Mouse (Mus musculus) liver, adult 2 months (tissue): ENCODE results near the gene Sytl2. TPM values are rescaled to one million over a fixed set of nuclear protein-coding genes. Genes with fewer than 3 reads are reported as not detected.

Source experiments
- DNase-seq: peaks from one replicate; pipeline ENCODE4 v3.0.0-alpha.2; 2011; ENCODE audit warnings: low read depth, low spot score; ENCODE audit errors: extremely low read depth
- H3K27ac ChIP-seq: fragments of 200-500 bp; replicated peaks from 2 replicates; pipeline ENCODE4 v1.5.1; 2012; ENCODE audit warnings: low read depth, mild to moderate bottlenecking, control low read depth, inconsistent platforms, low read length; ENCODE audit not compliant: insufficient read depth
- H3K27me3 ChIP-seq: fragments of 200-500 bp; 2 replicates; pipeline ENCODE4 v1.6.1; 2012; ENCODE audit warnings: mild to moderate bottlenecking, moderate library complexity, low read length, inconsistent platforms; ENCODE audit not compliant: control insufficient read depth, insufficient read depth
- H3K36me3 ChIP-seq: fragments of 200-500 bp; 2 replicates; pipeline ENCODE4 v1.6.1; 2012; ENCODE audit warnings: low read length, inconsistent platforms; ENCODE audit not compliant: control insufficient read depth, insufficient read depth
- H3K4me1 ChIP-seq: fragments of 200-500 bp; 2 replicates; pipeline ENCODE4 v1.6.1; 2011; ENCODE audit warnings: low read length; ENCODE audit not compliant: control insufficient read depth, insufficient read depth
- H3K4me3 ChIP-seq: fragments of 200-500 bp; 2 replicates; pipeline ENCODE4 v1.5.1; 2011; ENCODE audit warnings: low read depth, mild to moderate bottlenecking, control low read depth, low read length, moderate library complexity; ENCODE audit not compliant: insufficient read depth
- H3K79me2 ChIP-seq: fragments of 200-500 bp; 2 replicates; pipeline ENCODE4 v1.6.1; 2012; ENCODE audit warnings: inconsistent platforms, mild to moderate bottlenecking, low read length, moderate library complexity; ENCODE audit not compliant: control insufficient read depth, insufficient read depth
- H3K9ac ChIP-seq: fragments of 200-500 bp; 2 replicates; pipeline ENCODE4 v1.6.1; 2012; ENCODE audit warnings: low read depth, mild to moderate bottlenecking, control low read depth, inconsistent platforms, low read length
- CTCF ChIP-seq: fragments of 200-500 bp; IDR thresholded peaks from 2 replicates; pipeline ENCODE4 v1.5.1; 2011; ENCODE audit warnings: low read depth, low read length, control low read depth
- POLR2A ChIP-seq: fragments of 200-500 bp; IDR thresholded peaks from 2 replicates; pipeline ENCODE4 v1.6.1; 2011; ENCODE audit warnings: low read length, control low read depth; ENCODE audit not compliant: insufficient read depth; ENCODE audit errors: extremely low read depth
- WGBS: fragments of 180-500 bp; shearing (Covaris S2); methylation state at CpG from one replicate; pipeline ENCODE4 v1.1.7; 2018; 5-methylcytosine and 5-hydroxymethylcytosine counted together
- polyA plus RNA-seq: library from polyadenylated mRNA; depleted of rRNA; stranded (reverse); fragments of >200 nt; gene quantifications from 2 replicates; pipeline ENCODE4 v1.2.3, GENCODE M21; 2012
- total RNA-seq: library from RNA; depleted of rRNA; stranded (reverse); fragments of >200 nt; gene quantifications from 2 replicates; pipeline ENCODE4 v1.2.3, GENCODE M21; 2014

Sytl2 gene
- total and polyA plus RNA-seq, 2 experiments = 0.53 to 1.3 TPM

DNA sequence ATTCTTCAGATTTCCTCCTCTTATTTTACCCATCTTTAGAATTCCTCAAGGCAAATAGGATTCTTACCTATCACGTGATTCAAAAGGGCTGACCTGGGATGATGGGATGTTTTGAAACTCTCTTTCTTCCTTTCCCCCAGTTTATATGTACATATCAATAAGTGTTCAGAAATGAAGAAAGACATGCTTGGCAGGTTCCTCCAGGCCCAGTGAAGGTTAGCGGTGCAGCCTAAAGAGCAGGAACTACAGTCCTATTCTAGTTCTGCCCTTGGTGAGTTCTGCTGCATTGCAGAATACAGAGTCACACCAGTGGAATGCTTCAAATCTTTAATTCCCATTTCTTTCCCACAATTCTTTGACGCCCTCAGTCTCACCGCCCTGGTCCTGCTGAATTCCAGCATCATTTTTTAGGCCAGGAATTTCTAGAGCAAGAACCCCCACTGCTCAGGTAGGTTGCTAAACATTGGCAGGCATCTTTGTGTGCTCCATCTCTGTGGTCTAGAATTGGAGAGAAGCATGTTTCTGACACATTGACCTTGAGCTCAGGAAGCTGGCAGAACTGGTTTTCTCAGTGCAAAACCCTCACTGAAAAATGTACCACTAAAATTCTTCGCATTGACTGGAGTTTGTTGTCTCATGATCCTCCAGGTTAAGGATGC, 45.9 kb downstream of the Sytl2 start:
- no peaks in the 10 kb centered on the region for H3K36me3 ChIP-seq
- H3K9ac ChIP-seq = no peak overlapping the region
- H3K79me2 ChIP-seq = no peaks in the 10 kb centered on the region
- no peak overlapping the region for H3K4me3 ChIP-seq
- no peak overlapping the region for H3K27ac ChIP-seq
- no peak for DNase-seq
- WGBS = 79% methylated on average over 5 of the region's 5 CpGs
- no peaks in the 10 kb centered on the region for H3K27me3 ChIP-seq
- TF ChIP-seq POLR2A (no peak), CTCF (no peak)
- no peaks in the 10 kb centered on the region for H3K4me1 ChIP-seq

DNA sequence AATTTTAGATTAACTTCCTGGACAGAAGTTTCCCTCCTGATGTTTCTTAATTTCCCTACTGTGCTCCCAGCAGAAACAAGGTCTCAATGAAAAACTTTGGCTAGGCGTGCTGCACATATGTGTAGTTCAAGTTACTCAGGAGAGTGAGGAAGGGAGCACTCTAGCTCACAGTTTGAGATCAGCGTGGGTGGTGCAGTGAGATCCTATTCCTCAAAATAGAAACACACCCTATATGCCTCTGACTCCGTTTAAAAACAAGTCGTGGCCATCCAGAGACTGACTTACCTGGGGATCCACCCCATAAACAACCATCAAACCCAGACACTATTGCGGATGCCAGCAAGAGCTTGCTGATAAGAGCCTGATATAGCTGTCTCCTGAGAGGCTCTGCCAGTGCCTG, 47.0 kb downstream of the Sytl2 start:
- H3K9ac ChIP-seq = no peak overlapping the region
- H3K4me1 ChIP-seq = no peaks in the 10 kb centered on the region
- H3K4me3 ChIP-seq = no peak overlapping the region
- H3K36me3 ChIP-seq = no peaks in the 10 kb centered on the region
- no peaks in the 10 kb centered on the region for H3K79me2 ChIP-seq
- H3K27me3 ChIP-seq = no peaks in the 10 kb centered on the region
- TF ChIP-seq POLR2A (no peak), CTCF (no peak)
- no peak overlapping the region for H3K27ac ChIP-seq
- DNase-seq = no peak
- WGBS = 70% methylated on average over 5 of the region's 5 CpGs

DNA sequence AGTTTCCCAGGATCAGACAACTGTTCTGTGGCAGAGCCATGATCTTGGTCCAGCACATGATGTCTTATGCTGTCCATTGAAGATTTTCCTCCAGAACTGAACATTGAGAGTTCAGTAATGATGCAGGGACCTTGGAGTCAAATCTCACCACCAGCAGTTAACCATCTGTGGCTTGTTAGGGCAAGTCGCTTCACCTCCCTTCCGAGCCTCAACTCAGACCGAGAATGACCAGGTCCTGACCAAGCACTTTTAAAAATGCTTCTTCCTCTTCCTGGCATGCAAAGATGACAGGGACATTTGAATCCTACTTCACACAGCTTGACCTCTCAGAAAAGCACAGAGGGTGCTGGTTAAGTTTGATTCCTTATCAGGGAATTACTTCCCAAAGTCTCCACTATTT, 50.1 kb downstream of the Sytl2 start:
- no peaks in the 10 kb centered on the region for H3K27me3 ChIP-seq
- no peak overlapping the region for H3K27ac ChIP-seq
- no peak overlapping the region for H3K4me3 ChIP-seq
- no peaks in the 10 kb centered on the region for H3K4me1 ChIP-seq
- TF ChIP-seq CTCF (no peak), POLR2A (no peak)
- 81% methylated on average over 3 of the region's 3 CpGs for whole genome bisulfite sequencing
- no peaks in the 10 kb centered on the region for H3K36me3 ChIP-seq
- no peak for DNase-seq
- no peak overlapping the region for H3K9ac ChIP-seq
- no peaks in the 10 kb centered on the region for H3K79me2 ChIP-seq

DNA sequence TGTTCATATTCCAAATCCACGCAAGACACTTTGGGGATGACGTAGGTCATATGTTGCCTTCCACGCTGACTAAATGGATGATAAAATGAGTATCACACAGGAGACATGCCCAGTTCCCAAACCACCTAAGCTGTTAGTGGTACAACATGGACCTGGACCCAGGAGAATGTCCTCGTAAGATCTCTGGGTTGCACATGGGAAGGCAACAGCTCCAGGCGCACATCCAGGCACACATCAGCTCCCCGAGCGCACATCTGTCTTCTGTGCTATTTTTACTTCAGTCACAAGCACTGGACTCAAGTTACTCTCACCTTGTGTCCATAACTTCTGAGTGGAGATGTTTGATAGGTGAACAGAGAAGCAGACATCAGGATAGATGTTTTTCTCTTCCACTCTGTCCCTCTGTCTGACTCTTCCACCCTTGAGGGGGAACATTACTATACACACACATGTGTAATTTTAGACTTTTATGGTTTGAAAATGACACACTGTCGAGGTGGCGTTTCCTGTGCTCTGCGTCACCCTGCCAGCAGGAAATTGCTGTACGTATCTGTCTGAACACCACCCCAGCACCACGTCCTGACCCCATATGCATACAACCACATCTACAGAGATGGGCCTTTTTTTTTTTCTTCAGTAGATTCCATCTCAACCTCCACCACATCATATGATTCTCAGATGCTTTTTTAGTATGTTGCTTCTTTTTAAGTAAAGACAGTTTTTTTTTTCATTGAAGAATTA, 51.6 kb downstream of the Sytl2 start:
- Histone ChIP-seq H3K9ac (no peak overlapping the region), H3K36me3 (no peaks in the 10 kb centered on the region), H3K27ac (no peak overlapping the region), H3K27me3 (no peaks in the 10 kb centered on the region), H3K4me3 (no peak overlapping the region), H3K79me2 (no peaks in the 10 kb centered on the region), H3K4me1 (no peaks in the 10 kb centered on the region)
- no peak for TF ChIP-seq POLR2A
- no peak for TF ChIP-seq CTCF
- 79% methylated on average over 12 of the region's 12 CpGs for WGBS
- no peak for DNase-seq

DNA sequence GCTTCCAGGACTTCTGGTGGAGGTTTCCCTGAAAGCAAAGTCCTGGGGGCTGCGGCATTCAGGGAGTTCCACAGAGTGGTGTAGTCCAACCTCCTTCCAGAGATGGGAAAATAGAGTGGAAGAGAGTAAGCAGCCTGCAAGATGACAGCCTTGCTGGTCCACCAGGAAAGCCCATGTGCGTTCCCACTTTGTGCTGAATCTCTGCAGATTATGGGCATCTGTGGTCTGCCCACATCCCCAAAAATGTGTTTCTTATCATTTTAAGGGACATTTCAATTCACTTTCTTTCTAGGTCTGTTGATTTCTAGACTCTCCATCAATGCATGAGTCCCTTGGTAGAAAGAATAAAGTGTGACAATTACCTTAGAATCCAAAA, 52.2 kb downstream of the Sytl2 start:
- Histone ChIP-seq H3K79me2 (no peaks in the 10 kb centered on the region), H3K27ac (no peak overlapping the region), H3K4me1 (no peaks in the 10 kb centered on the region), H3K4me3 (no peak overlapping the region), H3K36me3 (no peaks in the 10 kb centered on the region), H3K9ac (no peak overlapping the region), H3K27me3 (no peaks in the 10 kb centered on the region)
- TF ChIP-seq CTCF (no peak), POLR2A (no peak)
- DNase-seq = no peak
- 87% methylated on average over 2 of the region's 2 CpGs for WGBS

DNA sequence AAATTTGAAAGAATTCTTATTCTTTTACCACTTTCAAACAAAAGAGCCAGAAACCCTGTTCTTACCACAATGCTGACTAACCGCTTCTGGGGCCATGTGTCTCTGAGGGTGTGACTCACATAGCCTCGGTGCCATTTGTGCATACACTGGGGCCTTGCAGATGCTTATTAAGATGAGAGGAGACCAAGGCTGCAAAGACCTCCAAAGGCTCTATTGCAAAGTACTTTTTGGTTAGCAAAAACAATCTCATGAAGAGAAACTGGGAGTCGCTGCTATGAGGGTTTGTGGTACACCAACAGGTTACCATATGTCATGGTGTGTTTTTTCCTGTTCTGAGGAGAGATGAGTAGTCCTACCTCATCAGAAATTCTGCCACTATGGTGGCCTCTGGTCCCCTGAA, 53.4 kb downstream of the Sytl2 start:
- no peaks in the 10 kb centered on the region for H3K79me2 ChIP-seq
- no peak overlapping the region for H3K9ac ChIP-seq
- TF ChIP-seq POLR2A (no peak), CTCF (no peak)
- no peaks in the 10 kb centered on the region for H3K27me3 ChIP-seq
- H3K4me1 ChIP-seq = no peaks in the 10 kb centered on the region
- no peaks in the 10 kb centered on the region for H3K36me3 ChIP-seq
- WGBS = 89% methylated on average over 3 of the region's 3 CpGs
- H3K4me3 ChIP-seq = no peak overlapping the region
- H3K27ac ChIP-seq = no peak overlapping the region
- DNase-seq = no peak
